Mouse (Mus musculus) frontal cortex, adult 2 months (tissue): ENCODE measurements at regions not wholly inside any gene's neighbourhood (a gene's known extent, or its start where the extent isn't known, plus 50 kb on each side); places are given as distances from the start of the nearest gene placed in this dataset.

Experiments used
- DNase-seq, 2 experiments: peaks; one replicate each; pipeline ENCODE4 v3.0.0; 2022; ENCODE audit warnings: low spot score in 1 of 2; ENCODE audit errors: extremely low spot score in 1 of 2

GRCm38 (mm10) chr3:10575728-10576127 is 240.2 kb upstream of the Gm38303 start:
- DNase-seq = no peak

DNA sequence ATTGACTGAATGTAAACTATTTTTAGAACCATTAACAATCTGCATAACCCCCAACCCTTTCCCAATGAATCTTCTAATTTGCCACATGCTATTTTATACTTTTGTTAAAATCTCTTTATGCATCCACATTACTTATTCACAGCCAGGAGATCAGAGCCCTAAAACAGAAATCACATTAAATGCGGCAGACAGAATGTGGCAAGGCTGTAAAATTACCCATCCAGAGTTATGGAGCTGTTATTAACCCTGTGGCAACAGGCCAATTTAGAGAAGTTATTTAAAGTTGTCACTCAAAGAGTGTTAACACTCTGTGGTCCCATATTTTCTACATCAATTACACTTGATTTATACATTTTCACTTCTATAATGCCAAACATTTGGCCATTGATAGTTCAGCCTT is 239.7 kb upstream of the Gm38303 start:
- DNase-seq = peak in 1 of 2 experiments; percentile 2

DNA sequence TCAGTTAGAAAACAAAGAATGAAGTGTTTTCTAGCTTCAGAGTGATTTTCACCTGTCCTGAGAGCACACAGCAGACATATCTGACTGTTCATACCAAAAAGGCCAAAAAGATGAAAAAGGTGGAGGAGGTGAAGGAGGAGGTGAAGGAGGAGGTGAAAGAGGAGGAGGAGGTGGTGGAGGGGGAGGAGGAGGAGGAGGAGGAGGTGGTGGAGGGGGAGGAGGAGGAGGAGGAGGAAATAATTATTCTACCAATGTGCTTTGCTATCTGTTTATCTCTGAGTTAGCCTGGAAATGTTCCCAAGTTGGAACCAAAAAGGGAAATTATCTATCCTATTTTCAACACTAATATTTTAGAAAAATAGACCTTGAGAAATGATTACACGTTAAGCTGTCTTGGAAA is 239.3 kb upstream of the Gm38303 start:
- DNase-seq = no peak
